Mouse (Mus musculus): ENCODE measurements at regions not wholly inside any gene's neighbourhood (a gene's known extent, or its start where the extent isn't known, plus 50 kb on each side); places are given as distances from the start of the nearest gene placed in this dataset.
"Not testable (repeated sequence)": the region's sequence is repeated elsewhere in the genome, so short reads cannot be mapped to it uniquely, and the experiment has no call there.

GRCm38 (mm10) chr17:31732176-31732880 is 54.7 kb downstream of the Cryaa start:
- DNase-seq = no peak

GRCm38 (mm10) chr17:31734521-31734920 is 56.9 kb downstream of the Cryaa start:
- no peak for DNase-seq

GRCm38 (mm10) chr17:31736716-31737115 is 59.1 kb downstream of the Cryaa start:
- DNase-seq = no peak

- no peak for DNase-seq
Observed at GRCm38 (mm10) chr17:31738249-31738648, 60.6 kb downstream of the Cryaa start.

- peak in 1 of 2 experiments; percentile 15 for DNase-seq
Observed at GRCm38 (mm10) chr17:31739586-31739985, 62.0 kb downstream of the Cryaa start.

- DNase-seq = peak in 1 of 2 experiments; percentile 18
Observed at GRCm38 (mm10) chr17:31740059-31740458, 62.5 kb downstream of the Cryaa start.

- no peak for DNase-seq
Observed at GRCm38 (mm10) chr17:31743656-31744055, 66.0 kb downstream of the Cryaa start.

- DNase-seq = peak; percentile 70 to 78
Observed at GRCm38 (mm10) chr17:31746198-31747111, 68.8 kb downstream of the Cryaa start.

GRCm38 (mm10) chr17:31747563-31747962 is 70.0 kb downstream of the Cryaa start:
- DNase-seq = peak in 1 of 2 experiments; percentile 63

GRCm38 (mm10) chr17:31748158-31748557 is 70.6 kb downstream of the Cryaa start:
- DNase-seq = peak in 1 of 2 experiments; percentile 27

GRCm38 (mm10) chr17:31748971-31749370 is 71.4 kb downstream of the Cryaa start:
- DNase-seq = no peak

- DNase-seq = peak in 1 of 2 experiments; percentile 24
Observed at GRCm38 (mm10) chr17:31751262-31751661, 73.7 kb downstream of the Cryaa start.

GRCm38 (mm10) chr17:31753113-31753858 is 75.7 kb downstream of the Cryaa start:
- no peak for DNase-seq

GRCm38 (mm10) chr17:31753859-31754229 is 76.2 kb downstream of the Cryaa start:
- no peak for DNase-seq

GRCm38 (mm10) chr17:31760465-31760864 is 82.9 kb downstream of the Cryaa start:
- DNase-seq = no peak

- DNase-seq = no peak
Observed at GRCm38 (mm10) chr17:31763078-31763477, 85.5 kb downstream of the Cryaa start.

- DNase-seq = peak; percentile 58 to 65
Observed at GRCm38 (mm10) chr17:31766779-31767697, 88.6 kb downstream of the Sik1 start.

- no peak for DNase-seq
Observed at GRCm38 (mm10) chr17:31772201-31772820, 83.3 kb downstream of the Sik1 start.

- DNase-seq = not testable (repeated sequence)
Observed at GRCm38 (mm10) chr17:31773882-31774281, 81.7 kb downstream of the Sik1 start.

GRCm38 (mm10) chr17:31775037-31775436 is 80.6 kb downstream of the Sik1 start:
- DNase-seq = no peak

GRCm38 (mm10) chr17:31775966-31776365 is 79.6 kb downstream of the Sik1 start:
- no peak for DNase-seq
